Mouse (Mus musculus) thymus, postnatal 36 days (tissue): Measurements from ENCODE around the gene Olfr774.
"Not testable (repeated sequence)": the region's sequence is repeated elsewhere in the genome, so short reads cannot be mapped to it uniquely, and the experiment has no call there.

Source experiments
- DNase-seq, 2 experiments: peaks; one replicate each; pipeline ENCODE4 v3.0.0; 2022; ENCODE audit warnings: mixed read lengths in 2 of 2

Gene Olfr774

DNA sequence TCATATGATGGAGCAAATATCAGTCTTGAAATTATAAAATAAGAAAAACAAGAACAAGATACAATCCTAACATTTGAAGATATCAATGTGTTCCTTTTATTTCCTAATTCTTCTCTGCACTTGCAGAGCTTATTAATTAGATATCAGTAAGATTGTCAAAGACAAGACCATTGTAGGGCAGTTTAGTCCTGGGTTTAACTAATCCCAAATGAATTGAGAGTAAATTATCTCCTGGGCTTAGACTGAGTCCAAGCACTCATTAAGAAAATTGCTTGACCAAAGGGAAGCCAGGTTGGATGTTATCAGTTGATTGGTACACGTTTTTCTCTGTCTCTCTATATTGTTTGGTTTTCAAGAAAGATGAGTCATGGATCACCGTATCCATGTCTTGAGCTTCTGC lies at the start of gene Olfr774:
TSS of gene Olfr774 (plus strand) at position 301 of the 400 bp plus-strand sequence.
- no peak for DNase-seq

GRCm38 (mm10) chr10:129187319-129187718 lies 48.7 kb upstream of the Olfr774 start, which contains the start of gene Olfr773:
Olfr773 (minus strand) TSS chr10:129187419.
- DNase-seq = not testable (repeated sequence)

DNA sequence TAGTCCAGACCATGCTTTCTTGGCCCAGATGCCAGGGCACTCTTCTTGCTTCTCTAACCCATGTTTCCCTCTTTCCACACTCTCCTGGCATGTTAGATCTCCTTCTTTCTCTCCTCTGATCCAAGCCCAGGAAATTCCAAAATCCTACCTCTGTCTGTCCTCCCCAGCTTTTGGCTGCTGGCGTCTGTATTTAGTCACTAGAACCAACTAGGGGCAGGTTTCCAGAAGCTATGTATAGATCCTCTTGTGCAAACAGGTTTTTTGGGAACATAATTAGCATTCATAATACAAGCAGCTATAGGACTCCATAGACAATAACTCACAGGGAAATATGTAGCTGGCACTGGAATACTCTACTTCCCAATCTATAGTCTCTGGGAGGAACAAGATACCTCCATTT lies 5.3 kb upstream of the Olfr774 start:
- DNase-seq = no peak

- DNase-seq = no peak
Observed at GRCm38 (mm10) chr10:129248112-129248511, 12.1 kb downstream of the Olfr774 start, which contains the start of gene Olfr775. Olfr775 (plus strand) TSS chr10:129248412.

GRCm38 (mm10) chr10:129258827-129259226 lies 22.8 kb downstream of the Olfr774 start, which contains the start of gene Olfr776:
Olfr776 (plus strand) TSS chr10:129259127.
- no peak for DNase-seq

DNA sequence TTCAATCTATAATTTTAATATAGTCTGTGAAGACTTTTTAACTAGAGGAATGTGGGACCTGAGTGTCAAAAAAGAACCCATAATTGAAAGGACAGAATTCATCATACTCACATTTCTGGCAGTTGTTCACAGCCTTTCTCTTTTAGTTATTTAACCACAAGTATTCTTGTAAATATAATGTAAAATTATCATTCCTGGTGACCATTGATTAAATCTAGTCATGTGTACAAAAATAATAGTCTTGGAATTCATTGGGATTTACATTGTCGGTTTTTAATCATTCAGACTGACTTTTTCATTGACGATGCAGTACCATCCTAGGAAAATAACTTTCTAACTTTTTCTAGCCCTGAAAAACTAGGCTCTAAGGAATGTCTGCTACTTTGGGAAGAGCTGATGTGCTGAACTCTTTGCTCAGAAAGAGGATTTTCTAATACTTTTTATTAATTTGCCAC lies 35.1 kb downstream of the Olfr774 start, which contains the start of gene Olfr777:
TSS of gene Olfr777 (minus strand) at position 405 of the 455 bp plus-strand sequence.
- no peak for DNase-seq
